Mouse (Mus musculus): ENCODE data around the gene Lrrc17. TPM values are rescaled to one million over a fixed set of nuclear protein-coding genes. Genes with fewer than 3 reads are reported as not detected.
A peak's percentile ranks its signal among the peaks of the same experiment; 100 is the strongest.
"Not testable (repeated sequence)": the region's sequence is repeated elsewhere in the genome, so short reads cannot be mapped to it uniquely, and the experiment has no call there.

Gene Lrrc17
- total and polyA plus RNA-seq, 2 experiments from 2014 or later, result 3.1 to 7.9 TPM

DNA sequence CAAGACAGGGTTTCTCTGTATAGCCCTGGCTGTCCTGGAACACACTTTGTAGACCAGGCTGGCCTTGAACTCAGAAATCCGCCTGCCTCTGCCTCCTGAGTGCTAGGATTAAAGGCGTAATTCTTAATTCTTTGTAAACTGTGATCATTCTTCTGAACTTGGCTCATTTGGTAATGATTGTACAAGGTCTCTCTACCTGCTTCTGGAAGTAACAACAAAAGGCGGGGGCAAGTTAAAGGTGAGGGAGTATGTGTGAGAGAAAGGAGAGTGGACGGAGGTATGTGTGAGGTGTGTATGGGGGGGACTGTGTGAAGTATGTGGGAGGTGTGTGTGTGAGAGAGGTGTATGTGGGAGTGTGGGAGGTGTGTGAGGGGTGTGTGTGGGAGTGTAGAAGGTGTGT is 56.6 kb downstream of the Lrrc17 start:
- no peaks in the 10 kb centered on the region for H3K27me3 ChIP-seq (ENCODE audit: insufficient read depth, low read length)
- TF ChIP-seq CTCF (IDR thresholded peaks at IDR 0.05; ENCODE audit: low read depth), result no peak
- H3K9me3 ChIP-seq (ENCODE audit: low read length), result no peaks in the 10 kb centered on the region
- H3K4me2 ChIP-seq (ENCODE audit: low read depth), result no peak overlapping the region
- no peaks in the 10 kb centered on the region for H3K36me3 ChIP-seq (ENCODE audit: insufficient read depth)
- H3K27ac ChIP-seq (ENCODE audit: low read depth, low read length), result no peak overlapping the region
- WGBS, result 96% methylated on average over 4 of the region's 4 CpGs
- no peak overlapping the region for H3K4me3 ChIP-seq (ENCODE audit: low read depth, low read length)
- no peak overlapping the region for H3K9ac ChIP-seq
- DNase-seq (no peak), ATAC-seq (no peak)
- H3K4me1 ChIP-seq (ENCODE audit: insufficient read depth), result no peaks in the 10 kb centered on the region

DNA sequence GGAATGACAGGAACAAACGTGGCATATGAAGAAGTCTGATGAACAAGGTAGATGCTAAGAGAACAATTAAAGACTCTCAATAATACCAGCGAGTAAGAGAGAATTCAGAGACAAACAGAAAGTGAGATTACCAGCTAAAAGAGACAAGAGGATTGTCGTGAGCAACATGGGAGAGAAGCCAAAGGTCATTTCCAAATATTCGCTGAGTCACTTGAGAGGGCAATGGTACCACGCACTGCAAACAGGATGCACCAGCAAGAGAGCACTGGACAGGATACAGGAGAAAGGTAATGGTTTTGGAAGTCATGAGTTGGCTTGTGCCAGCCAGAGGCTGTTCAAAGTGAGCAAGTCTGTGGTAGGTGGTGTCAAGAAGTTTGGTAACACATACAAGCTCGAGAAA is 62.6 kb downstream of the Lrrc17 start:
- Histone ChIP-seq H3K27ac (ENCODE audit: low read depth, low read length) (no peak overlapping the region), H3K27me3 (ENCODE audit: insufficient read depth, low read length) (no peaks in the 10 kb centered on the region), H3K4me2 (ENCODE audit: low read depth) (no peak overlapping the region), H3K4me1 (ENCODE audit: insufficient read depth) (no peaks in the 10 kb centered on the region), H3K9me3 (ENCODE audit: low read length) (no peaks in the 10 kb centered on the region), H3K4me3 (ENCODE audit: low read depth, low read length) (no peak overlapping the region), H3K36me3 (ENCODE audit: insufficient read depth) (no peaks in the 10 kb centered on the region), H3K9ac (no peak overlapping the region)
- WGBS, result 72% methylated on average over 6 of the region's 6 CpGs
- ATAC-seq (no peak), DNase-seq (no peak)
- TF ChIP-seq CTCF (IDR thresholded peaks at IDR 0.05; ENCODE audit: low read depth), result no peak

DNA sequence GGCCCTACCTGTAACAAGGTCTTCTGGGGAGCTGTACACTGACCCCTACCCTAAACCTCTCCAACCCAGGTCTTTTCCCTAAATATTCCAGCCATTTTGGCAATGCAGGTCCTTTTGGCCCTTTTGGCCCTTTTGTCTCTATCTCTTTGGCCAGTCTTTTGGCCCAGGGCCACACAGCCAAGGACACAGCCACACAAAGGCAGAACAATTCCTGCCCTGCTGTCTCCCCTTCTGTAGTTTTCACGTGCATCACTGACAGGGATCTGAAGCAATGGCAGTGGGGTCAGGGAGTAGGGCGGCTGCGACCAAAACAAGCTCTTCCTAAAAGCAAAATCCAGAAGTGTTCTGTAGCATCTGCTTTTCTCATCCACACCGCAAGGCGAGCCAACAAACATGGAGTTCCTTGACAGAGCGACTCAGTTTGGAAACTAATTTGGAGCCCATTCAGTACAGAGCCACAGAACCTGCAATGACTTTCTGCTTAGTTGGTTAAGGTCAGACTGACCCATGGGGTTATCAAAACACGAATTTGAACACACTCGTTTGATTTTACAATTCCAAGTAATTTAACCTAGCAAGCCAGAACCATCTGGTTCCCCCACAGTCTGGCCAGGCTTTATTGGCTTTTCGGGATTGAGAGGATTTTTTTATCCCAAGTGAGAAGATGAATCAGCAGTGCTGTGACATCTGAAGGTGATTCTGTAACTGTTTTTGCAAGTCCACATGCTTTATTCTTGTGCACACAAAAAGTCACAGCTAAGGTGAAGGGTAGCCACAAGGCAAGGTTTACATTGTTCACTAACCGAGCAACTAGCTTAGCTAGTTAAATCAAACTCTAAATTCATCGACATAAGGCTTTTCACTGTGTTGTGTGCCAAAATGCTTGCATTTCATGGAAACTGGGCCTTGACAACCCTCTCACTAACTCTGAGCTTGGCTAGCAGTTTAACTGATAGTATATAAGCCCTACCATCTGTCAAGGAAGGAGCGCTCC is 65.2 kb downstream of the Lrrc17 start:
- no peak overlapping the region for H3K4me3 ChIP-seq (ENCODE audit: low read depth, low read length)
- H3K9me3 ChIP-seq (ENCODE audit: low read length), result no peaks in the 10 kb centered on the region
- no peak overlapping the region for H3K4me2 ChIP-seq (ENCODE audit: low read depth)
- no peak overlapping the region for H3K9ac ChIP-seq
- H3K36me3 ChIP-seq (ENCODE audit: insufficient read depth), result no peaks in the 10 kb centered on the region
- 0 out of 2 replicates have a peak, but pooled peaks have one; percentile 6 for TF ChIP-seq CTCF (IDR thresholded peaks at IDR 0.05; ENCODE audit: low read depth)
- WGBS, result 50% methylated on average over 12 of the region's 12 CpGs
- H3K4me1 ChIP-seq (ENCODE audit: insufficient read depth), result no peaks in the 10 kb centered on the region
- peak; percentile 92 for ATAC-seq
- H3K27me3 ChIP-seq (ENCODE audit: insufficient read depth, low read length), result no peaks in the 10 kb centered on the region
- peak; percentile 82 for DNase-seq
- H3K27ac ChIP-seq (ENCODE audit: low read depth, low read length), result peak overlapping the region; percentile 73

DNA sequence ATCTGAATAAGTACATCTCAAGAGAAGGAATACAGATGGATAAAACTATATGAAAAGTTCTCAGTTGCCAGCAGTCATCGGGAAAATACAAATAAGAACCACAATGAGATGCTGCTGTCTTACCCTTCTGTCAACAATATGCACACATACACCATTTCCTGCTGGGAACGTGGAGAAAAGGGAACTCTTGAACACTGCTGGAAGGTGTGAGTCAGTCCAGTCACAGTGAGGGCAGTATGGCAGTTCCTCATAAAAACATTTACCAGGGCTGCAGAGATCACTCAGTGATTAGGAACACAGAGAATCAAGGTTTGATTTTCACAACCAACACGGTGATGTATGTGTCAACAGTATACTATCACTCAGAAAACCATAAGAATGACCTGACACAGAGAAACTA is 67.6 kb downstream of the Lrrc17 start:
- no peak for TF ChIP-seq CTCF (IDR thresholded peaks at IDR 0.05; ENCODE audit: low read depth)
- ATAC-seq (no peak), DNase-seq (no peak)
- 67% methylated on average over 3 of the region's 3 CpGs for WGBS
- H3K9ac ChIP-seq, result no peak overlapping the region
- H3K4me2 ChIP-seq (ENCODE audit: low read depth), result no peak overlapping the region
- H3K27me3 ChIP-seq (ENCODE audit: insufficient read depth, low read length), result no peaks in the 10 kb centered on the region
- no peak overlapping the region for H3K4me3 ChIP-seq (ENCODE audit: low read depth, low read length)
- H3K27ac ChIP-seq (ENCODE audit: low read depth, low read length), result no peak overlapping the region
- no peaks in the 10 kb centered on the region for H3K4me1 ChIP-seq (ENCODE audit: insufficient read depth)
- H3K9me3 ChIP-seq (ENCODE audit: low read length), result no peaks in the 10 kb centered on the region
- H3K36me3 ChIP-seq (ENCODE audit: insufficient read depth), result no peaks in the 10 kb centered on the region

DNA sequence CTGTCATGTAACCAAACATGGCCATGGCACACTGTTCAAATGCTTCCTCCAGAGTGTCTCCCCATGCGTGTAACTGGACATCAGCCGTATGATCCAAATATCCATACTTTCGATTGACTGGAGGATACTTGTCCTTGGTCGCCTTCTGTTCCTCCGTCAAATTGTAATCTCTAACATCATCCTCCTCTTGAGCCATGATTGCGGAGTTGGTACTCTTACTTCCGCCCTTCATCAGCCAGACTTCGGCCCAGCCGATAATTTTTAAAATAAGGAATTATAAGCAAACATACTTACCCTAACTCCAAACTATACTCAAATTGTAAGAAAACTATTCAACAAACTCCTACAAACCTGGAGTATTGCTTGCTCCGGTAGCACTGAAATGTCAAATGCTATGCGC is 70.9 kb downstream of the Lrrc17 start:
- not testable (repeated sequence) for H3K4me2 ChIP-seq (ENCODE audit: low read depth); H3K27me3 ChIP-seq (ENCODE audit: insufficient read depth, low read length); H3K9ac ChIP-seq; ATAC-seq; H3K36me3 ChIP-seq (ENCODE audit: insufficient read depth); H3K9me3 ChIP-seq (ENCODE audit: low read length); DNase-seq; H3K27ac ChIP-seq (ENCODE audit: low read depth, low read length); H3K4me3 ChIP-seq (ENCODE audit: low read depth, low read length); H3K4me1 ChIP-seq (ENCODE audit: insufficient read depth)
- 97% methylated on average over 11 of the region's 11 CpGs for WGBS

DNA sequence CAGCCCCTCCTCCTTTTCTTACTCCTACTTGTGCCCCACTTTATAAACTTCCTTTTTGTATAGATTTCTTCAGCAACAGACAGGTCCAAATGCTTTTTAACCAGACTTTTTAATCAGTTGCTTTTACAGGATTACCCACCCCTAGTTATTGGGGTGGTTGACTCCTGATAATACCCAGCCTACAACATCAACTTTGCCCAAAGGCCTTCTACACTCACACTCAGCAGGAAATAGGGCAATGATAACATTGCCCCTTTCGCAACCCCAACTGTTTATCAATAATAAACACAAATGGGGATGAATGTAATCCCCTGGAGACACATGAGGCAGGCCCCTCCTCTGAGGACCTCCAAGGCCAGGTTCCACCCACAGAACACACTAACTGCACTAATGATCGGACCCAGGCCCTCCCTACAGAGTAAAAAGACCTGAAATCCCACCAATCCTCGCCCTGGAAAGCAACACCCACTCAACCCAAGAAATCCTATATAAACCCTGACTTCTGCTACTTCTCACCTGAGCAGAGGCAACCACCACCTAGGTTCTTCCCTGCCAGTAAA is 73.2 kb downstream of the Lrrc17 start:
- DNase-seq (no peak), ATAC-seq (no peak)
- H3K4me3 ChIP-seq (ENCODE audit: low read depth, low read length), result no peak overlapping the region
- no peaks in the 10 kb centered on the region for H3K4me1 ChIP-seq (ENCODE audit: insufficient read depth)
- no peaks in the 10 kb centered on the region for H3K9me3 ChIP-seq (ENCODE audit: low read length)
- no peak overlapping the region for H3K9ac ChIP-seq
- TF ChIP-seq CTCF (IDR thresholded peaks at IDR 0.05; ENCODE audit: low read depth), result no peak
- no peaks in the 10 kb centered on the region for H3K27me3 ChIP-seq (ENCODE audit: insufficient read depth, low read length)
- 63% methylated on average over 3 of the region's 3 CpGs for WGBS
- no peak overlapping the region for H3K4me2 ChIP-seq (ENCODE audit: low read depth)
- H3K36me3 ChIP-seq (ENCODE audit: insufficient read depth), result no peaks in the 10 kb centered on the region
- no peak overlapping the region for H3K27ac ChIP-seq (ENCODE audit: low read depth, low read length)

Other genes with a start within 250 kb of the Lrrc17 start
- 3.2 and 4.1 TPM in 2 replicates for gene Fgl2, start 170.9 kb upstream of the Lrrc17 start, total RNA-seq (2014; rRNA removed)
- gene Fgl2, start 170.9 kb upstream of the Lrrc17 start, polyA plus RNA-seq (2015; fragmentation: Nextera tagmentation; extraction: Ambion mirVana), result 0.70 and 1.1 TPM in 2 replicates
- gene Ccdc146, start 118.9 kb upstream of the Lrrc17 start, total RNA-seq (2014; rRNA removed), result 0.77 and 1.1 TPM in 2 replicates
- 0.62 and 1.7 TPM in 2 replicates for gene Ccdc146, start 118.9 kb upstream of the Lrrc17 start, polyA plus RNA-seq (2015; fragmentation: Nextera tagmentation; extraction: Ambion mirVana)
- gene Fam185a, start 118.6 kb upstream of the Lrrc17 start, total RNA-seq (2014; rRNA removed), result 11.1 and 14.2 TPM in 2 replicates
- 7.6 and 10.5 TPM in 2 replicates for gene Fam185a, start 118.6 kb upstream of the Lrrc17 start, polyA plus RNA-seq (2015; fragmentation: Nextera tagmentation; extraction: Ambion mirVana)
- 0.29 and 0.46 TPM in 2 replicates for gene Fbxl13, start 102.1 kb downstream of the Lrrc17 start, total RNA-seq (2014; rRNA removed)
- gene Fbxl13, start 102.1 kb downstream of the Lrrc17 start, polyA plus RNA-seq (2015; fragmentation: Nextera tagmentation; extraction: Ambion mirVana), result 0.43 and 0.46 TPM in 2 replicates
- 108 and 118 TPM in 2 replicates for gene Armc10, start 102.3 kb downstream of the Lrrc17 start, total RNA-seq (2014; rRNA removed)
- 48.8 and 51.0 TPM in 2 replicates for gene Armc10, start 102.3 kb downstream of the Lrrc17 start, polyA plus RNA-seq (2015; fragmentation: Nextera tagmentation; extraction: Ambion mirVana)
- gene Napepld, start 157.8 kb downstream of the Lrrc17 start, total RNA-seq (2014; rRNA removed), result 2.7 and 3.7 TPM in 2 replicates
- gene Napepld, start 157.8 kb downstream of the Lrrc17 start, polyA plus RNA-seq (2015; fragmentation: Nextera tagmentation; extraction: Ambion mirVana), result 1.1 TPM in 2 replicates
- gene Pmpcb, start 193.6 kb downstream of the Lrrc17 start, total RNA-seq (2014; rRNA removed), result 94.9 and 102 TPM in 2 replicates
- 64.7 and 68.6 TPM in 2 replicates for gene Pmpcb, start 193.6 kb downstream of the Lrrc17 start, polyA plus RNA-seq (2015; fragmentation: Nextera tagmentation; extraction: Ambion mirVana)
- gene Dnajc2, start 241.7 kb downstream of the Lrrc17 start, total RNA-seq (2014; rRNA removed), result 42.7 and 48.4 TPM in 2 replicates
- gene Dnajc2, start 241.7 kb downstream of the Lrrc17 start, polyA plus RNA-seq (2015; fragmentation: Nextera tagmentation; extraction: Ambion mirVana), result 70.2 and 73.1 TPM in 2 replicates
- 48.8 and 52.7 TPM in 2 replicates for gene Psmc2, start 241.7 kb downstream of the Lrrc17 start, total RNA-seq (2014; rRNA removed)
- 182 and 195 TPM in 2 replicates for gene Psmc2, start 241.7 kb downstream of the Lrrc17 start, polyA plus RNA-seq (2015; fragmentation: Nextera tagmentation; extraction: Ambion mirVana)

Measured in forebrain, postnatal 0 days (tissue).